Mouse (Mus musculus) hematopoietic stem cell, adult 5-6 weeks (primary cell): ENCODE results near the gene Urb1. TPM values are rescaled to one million over a fixed set of nuclear protein-coding genes. Genes with fewer than 3 reads are reported as not detected.

Experiments used
- ATAC-seq, 2 experiments: fragments of 125-278 bp in 1 of 2; replicated peaks in 1 of 2; 2 replicates each; pipeline ENCODE4 v1.8.0; 2016 to 2017; ENCODE audit warnings: inconsistent platforms in 2 of 2, mild to moderate bottlenecking in 2 of 2, moderate number of reproducible peaks in 2 of 2, low read depth in 1 of 2, moderate TSS enrichment in 1 of 2; ENCODE audit not compliant: low FRiP score in 2 of 2, poor library complexity in 2 of 2, severe bottlenecking in 2 of 2, insufficient read depth in 1 of 2, low TSS enrichment in 1 of 2
- total RNA-seq: library from RNA; stranded (forward); fragments of 172-1452, 232-1000 nt; gene quantifications from 2 replicates; pipeline ENCODE4 v1.2.3, GENCODE M21; 2017

Urb1 gene
- total RNA-seq, 1 experiment from 2014 or later: 9.8 TPM

DNA sequence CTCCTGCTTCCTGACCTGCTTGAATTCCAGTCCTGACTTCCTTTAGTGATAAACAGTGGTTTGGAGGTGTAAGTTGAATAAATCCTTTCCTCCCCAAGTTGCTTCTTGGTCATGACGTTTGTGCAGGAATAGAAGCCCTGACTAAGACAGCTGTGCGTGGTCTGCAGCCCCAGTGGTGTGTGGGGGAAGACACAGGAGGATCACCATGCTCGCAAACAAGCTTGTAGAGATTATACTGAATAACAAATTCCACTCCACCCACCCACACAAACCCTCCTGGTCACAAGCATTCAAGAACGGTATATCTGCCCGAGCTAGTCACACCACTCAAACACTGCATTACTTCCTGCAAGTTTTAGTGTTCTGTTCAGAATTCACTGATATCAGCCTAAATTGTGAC is 18.1 kb downstream of the Urb1 start:
- no peak for ATAC-seq

DNA sequence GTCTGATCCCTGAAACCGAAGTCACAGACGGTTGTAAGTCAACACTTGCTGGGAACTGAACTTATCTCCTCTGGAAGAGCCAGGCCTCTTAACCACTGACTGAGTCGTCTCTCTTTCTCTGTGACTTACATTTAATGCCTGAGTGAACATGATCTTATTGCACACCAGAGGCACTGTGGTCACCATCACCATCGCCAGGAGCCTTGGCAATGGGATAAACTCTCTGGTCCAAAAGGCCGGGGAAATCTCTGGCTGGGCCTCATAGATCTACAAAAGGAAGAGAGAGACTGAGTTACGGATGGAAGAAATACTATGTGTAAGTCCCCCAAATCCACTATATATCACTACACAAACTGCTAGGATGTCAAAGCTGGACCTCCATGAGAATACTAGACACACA is 19.3 kb downstream of the Urb1 start:
- ATAC-seq: no peak

DNA sequence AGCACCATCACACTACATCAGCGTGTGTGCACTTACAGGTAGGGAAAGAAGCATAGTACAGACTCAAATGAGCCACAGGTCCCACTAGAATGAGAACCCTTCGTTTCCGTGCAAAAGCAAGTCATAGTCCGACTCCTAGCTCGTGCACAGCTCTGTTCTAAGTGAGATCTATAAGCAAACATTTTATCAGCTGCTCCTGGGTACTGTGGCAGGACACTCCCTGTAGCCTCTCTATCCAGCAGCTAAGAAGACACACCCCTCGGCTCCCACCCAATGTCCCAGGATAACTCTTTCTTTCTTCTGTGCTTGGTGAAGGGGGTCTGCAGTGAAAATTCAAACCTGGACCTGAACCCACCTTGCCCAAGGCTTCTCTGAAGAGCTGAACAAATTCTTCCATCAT is 21.6 kb downstream of the Urb1 start:
- ATAC-seq: no peak

DNA sequence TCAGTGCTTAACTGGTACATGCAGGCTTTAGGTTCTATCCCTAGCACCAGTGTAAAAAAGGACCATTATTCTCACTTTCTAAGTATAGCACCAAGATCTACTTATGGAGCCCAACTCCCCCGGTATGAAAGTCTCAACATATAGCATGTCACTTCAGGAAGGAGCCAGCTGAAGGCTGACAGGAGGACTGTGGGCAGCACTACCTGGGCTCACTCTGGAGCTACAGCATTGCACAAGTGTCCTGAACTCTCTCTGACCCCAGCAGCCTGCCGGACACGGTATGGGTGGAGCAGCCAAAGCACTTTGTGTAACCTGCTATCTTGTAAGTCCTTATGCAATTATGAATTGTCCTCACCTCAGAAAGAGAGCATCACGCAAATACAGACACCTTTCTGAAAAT is 25.0 kb downstream of the Urb1 start:
- ATAC-seq: no peak

DNA sequence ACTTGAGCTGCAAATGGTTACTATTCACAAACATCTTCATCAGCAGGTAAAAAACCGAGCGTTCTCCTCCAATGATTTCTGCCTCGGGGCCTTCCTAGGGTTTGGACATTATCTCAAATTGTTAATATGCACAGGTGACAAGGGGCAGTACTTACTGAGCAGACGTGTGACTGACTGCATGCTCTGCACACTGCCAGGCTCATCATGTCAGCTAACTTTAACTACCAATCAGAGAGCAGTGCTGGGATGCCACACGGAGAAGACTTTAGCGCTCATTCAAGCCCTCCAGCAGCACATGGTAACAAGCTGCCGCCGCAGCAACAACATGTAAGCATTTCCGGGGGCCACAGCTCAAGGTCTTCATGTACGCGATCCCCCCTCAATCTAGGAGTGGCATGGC is 26.9 kb downstream of the Urb1 start:
- ATAC-seq: no peak

DNA sequence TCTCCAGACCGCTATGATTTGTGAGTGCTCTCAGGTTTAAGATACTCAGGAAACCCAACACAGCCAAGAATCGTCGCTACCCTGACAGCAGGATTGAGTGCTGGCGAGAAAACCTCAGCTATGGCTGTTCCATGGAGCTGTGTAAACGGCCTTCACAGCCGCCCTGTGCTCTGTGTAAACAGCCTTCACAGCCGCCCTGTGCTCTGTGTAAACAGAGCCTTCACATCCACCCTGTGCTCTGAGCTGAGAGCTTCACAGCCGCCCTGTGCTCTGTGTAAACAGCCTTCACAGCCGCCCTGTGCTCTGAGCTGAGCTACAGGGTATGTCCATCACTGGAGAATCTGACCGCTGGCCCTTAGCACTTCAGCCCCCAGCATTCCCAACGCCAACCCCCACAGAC is 30.4 kb downstream of the Urb1 start:
- 0 out of 4 replicates have a peak, but pooled peaks of 1 of the 2 experiments have one; percentile 29 for ATAC-seq

DNA sequence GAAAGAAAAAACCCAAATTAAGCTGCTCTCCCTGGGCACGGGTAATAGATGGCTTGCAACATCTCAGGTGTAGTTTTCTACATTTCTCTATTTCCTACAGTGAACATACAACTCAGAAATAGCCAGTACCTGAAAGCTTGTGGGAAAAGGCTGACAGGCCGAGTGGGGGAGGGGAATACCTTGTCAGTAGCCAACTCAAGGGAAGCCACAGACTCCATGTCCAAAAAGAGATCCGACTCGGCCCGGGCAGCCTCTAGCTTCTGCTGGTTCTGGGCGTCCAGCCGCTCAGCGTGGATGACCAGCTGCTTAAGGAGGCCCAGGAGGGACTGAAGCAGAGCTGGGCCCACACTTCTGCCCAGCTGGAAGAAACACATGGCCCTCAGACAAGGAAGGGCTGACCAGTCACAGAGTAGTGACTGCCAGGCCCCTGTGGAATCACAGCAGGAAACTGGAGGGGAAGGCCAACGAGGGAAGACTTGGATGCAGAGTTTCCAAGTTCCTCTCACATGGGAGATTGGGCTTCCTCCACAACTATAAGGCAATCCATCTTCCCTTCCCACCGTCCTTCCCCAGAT is 34.2 kb downstream of the Urb1 start:
- no peak for ATAC-seq

DNA sequence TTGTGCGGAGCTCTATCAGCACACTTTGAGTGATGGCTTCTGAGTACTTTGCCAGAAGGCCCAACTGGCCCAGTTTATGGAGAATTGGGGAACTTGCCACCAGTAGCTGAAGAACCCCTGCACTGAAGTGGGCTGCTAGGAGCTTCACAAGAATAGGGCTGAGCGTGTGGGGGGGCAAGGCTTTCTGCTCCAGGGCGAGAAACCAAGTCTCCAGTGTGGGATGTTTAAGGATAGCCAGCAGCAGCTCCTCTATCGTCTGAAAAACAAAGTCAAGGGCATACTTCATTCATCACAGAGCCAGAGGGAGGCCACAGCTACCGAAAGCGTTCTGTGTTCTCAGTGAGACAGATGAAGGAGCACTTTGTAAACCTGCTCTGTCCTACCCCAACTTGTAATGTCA is 35.6 kb downstream of the Urb1 start:
- ATAC-seq: no peak

DNA sequence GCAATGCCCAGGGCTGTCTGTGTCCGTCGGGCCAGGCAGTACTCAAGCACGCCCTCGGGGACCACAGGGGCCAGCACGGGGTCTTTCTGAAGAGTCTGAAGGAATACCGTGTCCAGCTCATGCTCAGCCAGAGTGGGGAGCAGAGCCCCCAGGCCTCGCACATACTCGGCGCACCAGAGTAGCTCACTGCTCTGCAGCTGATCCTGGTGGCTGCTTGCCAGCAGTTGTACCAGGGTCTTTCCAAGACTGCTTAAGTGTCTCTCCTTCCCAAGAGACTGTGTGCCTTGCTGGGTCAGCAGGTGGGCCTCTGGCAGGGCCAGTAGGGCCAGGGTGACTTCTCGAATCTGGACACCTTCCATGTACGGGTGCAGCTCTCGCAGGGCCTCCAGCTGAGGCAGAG is 36.0 kb downstream of the Urb1 start:
- no peak for ATAC-seq

DNA sequence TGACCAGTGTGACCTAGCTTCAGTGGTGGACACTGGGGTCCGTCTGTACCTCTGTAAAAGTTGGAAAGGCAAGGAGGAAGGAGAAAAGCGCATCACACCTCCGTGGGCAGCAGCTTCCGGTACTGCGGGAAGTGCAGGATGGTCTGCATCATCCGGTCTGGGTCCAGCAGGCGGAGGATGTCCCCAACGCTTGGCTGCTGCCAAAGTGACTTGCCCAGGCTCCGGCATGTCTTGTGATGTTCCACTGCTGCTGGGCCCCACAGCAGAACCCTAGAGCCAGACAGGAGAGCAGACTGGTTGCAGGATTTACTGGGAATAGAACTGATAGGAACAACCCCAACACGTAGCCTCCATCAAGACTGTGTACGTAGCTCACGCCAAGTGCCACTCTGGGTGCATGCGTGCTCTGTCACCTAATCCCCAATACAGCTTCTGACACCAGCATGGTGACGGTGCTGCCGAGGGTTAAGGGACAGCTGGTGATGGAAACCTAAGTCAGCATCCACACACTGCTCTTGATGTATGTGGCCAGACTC is 43.2 kb downstream of the Urb1 start:
- ATAC-seq: no peak

DNA sequence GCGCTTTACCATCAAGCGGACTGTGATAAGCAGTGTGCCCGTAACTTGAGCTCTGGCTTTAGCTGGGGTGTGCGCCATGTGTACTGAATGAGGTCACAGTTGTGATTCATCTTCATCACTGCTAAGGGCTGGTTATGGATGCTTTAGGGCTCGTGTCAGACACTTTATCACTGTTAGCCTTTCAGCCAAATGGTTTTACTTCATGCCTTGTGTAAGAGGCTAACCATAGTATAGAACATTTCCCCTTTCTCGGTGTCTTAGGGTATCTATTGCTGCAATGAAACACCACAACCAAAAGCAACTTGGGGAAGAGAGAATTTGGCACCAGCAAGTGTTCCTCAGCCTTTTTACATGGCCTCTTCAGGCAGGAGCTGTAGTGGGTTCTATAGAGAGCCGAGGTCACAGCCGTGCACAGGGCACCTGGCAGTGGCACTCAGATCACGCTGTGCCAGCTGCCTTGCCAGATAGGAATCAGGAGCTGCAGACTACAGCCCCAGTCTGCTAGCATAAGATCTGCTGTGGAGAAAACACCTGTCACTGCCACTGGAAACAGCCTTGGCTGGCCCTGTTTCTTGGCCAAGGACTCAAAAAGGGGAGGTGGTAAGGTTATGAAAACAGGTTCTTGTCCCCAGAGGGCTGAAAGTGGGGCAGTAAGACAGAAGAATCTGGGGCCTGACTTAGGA is 44.9 kb downstream of the Urb1 start:
- no peak; a peak in 1 of 4 replicates for ATAC-seq

DNA sequence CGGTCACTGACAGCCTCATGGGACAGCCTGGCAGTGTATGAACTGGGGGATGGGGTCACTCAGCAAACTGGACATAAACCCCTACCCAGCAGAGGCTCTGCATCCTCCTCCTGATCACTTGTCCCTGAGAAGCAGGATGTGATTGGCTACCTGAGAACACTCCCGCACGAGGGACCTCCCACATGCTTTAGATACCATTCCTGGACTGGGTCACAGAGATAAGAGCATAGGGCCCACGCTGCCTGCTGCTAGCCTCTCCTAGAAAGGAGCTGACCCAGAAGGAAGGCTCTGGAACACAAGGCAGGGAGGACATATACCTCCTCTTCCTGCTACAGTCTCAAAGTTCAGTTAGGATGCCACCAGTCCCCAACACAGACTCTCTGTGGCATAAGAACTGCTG is 49.7 kb downstream of the Urb1 start:
- no peak; a peak in 1 of 4 replicates for ATAC-seq

DNA sequence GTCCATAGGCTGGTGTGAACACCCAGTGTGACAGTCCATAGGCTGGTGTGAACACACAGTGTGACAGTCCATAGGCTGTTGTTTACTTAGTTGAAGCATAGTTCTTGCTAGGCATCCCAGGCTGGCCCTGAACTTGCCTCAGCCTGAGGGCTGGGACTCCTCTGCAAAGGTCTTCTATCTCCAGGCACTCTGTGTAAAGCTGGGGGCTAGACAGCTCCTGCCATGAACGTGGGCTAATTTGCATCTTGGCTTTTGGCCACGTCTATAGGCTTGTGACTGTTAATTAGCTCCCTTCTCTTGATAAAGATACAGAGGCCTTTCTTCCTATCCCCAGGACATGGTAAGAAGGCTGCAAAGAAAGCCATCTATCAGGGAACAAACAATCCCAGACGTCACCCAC is 50.9 kb downstream of the Urb1 start:
- ATAC-seq: no peak

DNA sequence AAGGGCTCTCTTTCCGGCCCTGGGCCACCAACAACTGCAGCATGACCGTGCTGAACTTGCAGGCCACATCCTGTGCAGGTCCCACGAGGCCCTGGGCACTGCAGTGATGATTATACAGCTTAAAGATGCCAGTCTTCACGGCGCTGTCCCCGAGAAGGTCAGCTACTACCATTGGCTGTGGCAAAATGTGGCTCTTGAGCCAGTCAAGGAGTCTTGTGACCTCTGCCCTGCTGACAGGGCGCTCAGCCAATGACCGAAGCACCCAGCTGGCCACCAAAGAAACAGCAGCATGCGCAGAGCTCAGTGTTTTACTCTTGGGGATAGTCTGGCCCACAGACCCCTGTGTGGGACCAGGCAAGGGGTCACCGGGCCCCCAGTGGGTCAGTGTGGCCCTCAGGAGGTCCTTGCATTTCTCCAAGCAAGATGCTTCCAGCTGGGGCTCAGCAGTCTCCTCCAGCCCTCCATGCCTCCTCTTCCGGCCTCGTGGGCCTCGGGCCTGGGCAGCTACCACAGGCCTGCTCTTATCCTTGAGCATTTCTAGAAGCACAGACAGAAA is 56.7 kb downstream of the Urb1 start:
- ATAC-seq: no peak

DNA sequence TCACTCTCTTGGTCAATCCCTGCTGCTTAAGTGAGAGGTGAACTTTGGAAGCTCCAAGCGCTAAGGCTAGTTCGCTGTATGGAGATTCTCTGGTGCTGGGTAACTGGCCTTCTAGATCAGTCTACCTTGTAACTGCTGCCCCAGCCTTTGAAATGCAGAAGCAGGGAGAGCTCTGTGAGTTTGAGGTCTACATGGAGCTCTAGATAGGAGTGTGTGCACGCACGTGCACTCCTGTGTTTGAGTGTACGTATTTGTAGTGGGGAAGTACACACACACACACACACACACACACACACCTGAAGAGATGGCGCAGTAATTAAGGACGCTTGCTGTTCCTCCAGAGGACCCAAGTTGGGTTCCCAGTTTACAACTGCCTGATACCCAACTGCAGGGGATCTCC is 62.0 kb downstream of the Urb1 start:
- no peak for ATAC-seq

DNA sequence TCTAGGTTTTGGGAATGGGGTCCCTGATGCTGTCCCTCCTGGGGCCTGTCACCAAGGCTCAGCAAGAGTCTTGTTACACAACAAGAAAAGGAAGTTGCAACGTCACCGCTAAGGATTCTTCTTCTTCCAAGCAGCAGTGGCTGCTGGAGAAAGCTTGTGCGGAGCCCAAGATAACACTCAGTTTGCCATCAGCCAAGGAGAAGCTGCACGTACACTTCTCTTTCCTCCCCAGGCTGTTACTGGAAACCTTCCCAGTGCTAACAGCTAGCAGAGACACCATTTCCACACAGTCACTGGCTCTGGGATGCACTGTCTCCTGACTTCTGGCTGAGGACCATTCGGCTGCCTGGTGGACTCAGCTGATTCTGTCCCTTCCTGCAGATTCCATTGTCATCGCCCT is 63.1 kb downstream of the Urb1 start:
- no peak for ATAC-seq

DNA sequence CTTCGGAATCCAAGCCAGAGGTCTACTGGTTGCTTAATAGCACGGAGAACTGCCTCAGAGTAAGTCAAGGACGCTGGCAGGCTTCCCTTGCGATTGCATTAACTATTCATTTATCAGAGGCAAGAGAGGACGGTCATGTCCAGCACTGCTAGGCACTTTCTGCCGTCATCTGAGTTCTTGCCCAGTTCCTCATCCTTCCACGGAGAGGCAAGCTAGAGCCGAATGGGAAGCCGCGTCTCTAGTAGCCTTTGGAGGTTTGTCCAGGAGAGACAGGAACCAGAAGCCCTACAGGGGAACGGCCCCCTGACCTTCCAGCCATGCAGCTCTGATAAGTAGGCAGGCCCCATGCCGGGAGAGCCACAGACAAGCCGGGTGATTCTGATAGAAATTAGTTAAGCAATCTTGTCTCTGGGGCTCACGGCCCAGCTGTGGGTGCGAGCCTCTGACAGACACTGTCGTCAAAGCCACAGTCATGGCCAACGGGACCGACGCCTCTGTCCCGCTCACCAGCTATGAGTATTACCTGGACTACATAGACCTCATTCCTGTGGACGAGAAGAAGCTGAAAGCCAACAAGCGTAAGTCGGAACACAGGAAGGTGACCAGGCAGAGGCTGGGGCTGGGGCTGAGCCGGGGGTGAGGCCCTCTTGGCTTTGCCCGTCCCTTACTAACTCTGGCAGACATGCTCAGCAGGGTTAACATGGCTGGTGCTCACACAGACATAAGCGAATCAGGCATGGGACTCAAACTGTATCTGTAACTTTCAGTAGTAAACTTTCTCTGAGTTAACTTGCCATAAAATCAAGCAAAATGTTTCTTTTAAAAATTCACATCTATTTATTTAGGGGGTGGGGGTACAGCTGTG is 71.9 kb downstream of the Urb1 start, which contains the start of gene Mrap:
Mrap (plus strand) TSS at position 116 of the 865 bp plus-strand sequence.
- ATAC-seq: no peak
